Mouse (Mus musculus): ENCODE data around the gene Gm4737.

DNA sequence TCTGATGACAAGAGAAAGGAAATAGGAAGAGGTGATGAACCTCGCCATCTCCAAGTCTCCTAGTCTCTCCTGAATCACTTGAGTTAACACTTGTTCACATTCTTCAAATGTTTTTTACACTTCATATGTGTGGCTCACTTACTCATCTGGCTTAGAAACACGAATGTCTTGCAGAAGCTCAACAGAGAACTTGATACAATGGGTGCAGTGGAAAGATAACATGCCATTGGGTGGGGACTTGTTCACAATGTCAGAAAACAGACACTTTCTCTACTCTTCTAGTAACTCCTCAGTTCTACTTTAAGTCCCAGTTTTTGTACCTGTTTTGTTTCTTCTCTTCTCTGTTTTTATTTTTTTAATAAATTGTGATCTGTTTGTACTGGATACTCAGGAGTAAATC, 40.1 kb downstream of the Gm4737 start:
- TF ChIP-seq POLR2A (IDR thresholded peaks at IDR 0.05; ENCODE audit: low read depth, low read length) (no peak), CTCF (conservative IDR thresholded peaks at IDR 0.05; ENCODE audit: insufficient read depth, insufficient read length, low read depth, low read length) (no peak)

Data from kidney, adult 2 months (tissue).